Mouse (Mus musculus) kidney, embryonic 14.5 days (tissue): ENCODE data around the gene Sctr. TPM values are rescaled to one million over a fixed set of nuclear protein-coding genes. Genes with fewer than 3 reads are reported as not detected.
A peak's percentile ranks its signal among the peaks of the same experiment; 100 is the strongest.
"Not testable (repeated sequence)": the region's sequence is repeated elsewhere in the genome, so short reads cannot be mapped to it uniquely, and the experiment has no call there.

ENCODE experiments used
- ATAC-seq: fragments of 200-750 bp; cut with Nextera tagmentation; 2 replicates; pipeline ENCODE4 v1.8.0; 2017; ENCODE audit warnings: moderate number of reproducible peaks, mild to moderate bottlenecking, moderate TSS enrichment, moderate library complexity; ENCODE audit not compliant: low FRiP score, low TSS enrichment
- H3K27ac ChIP-seq: fragments of 300-500 bp; sonication (generic); 2 replicates; pipeline ENCODE4 v1.5.1; 2014; ENCODE audit warnings: low read depth, mild to moderate bottlenecking, low read length, moderate library complexity, mixed read lengths
- H3K27me3 ChIP-seq: fragments of 300-500 bp; sonication (generic); 2 replicates; pipeline ENCODE4 v1.6.1; 2014; ENCODE audit warnings: mild to moderate bottlenecking, low read length; ENCODE audit not compliant: control insufficient read depth, insufficient read depth
- H3K36me3 ChIP-seq: fragments of 300-500 bp; sonication (generic); 2 replicates; pipeline ENCODE4 v1.6.1; 2014; ENCODE audit warnings: low read length, mixed read lengths; ENCODE audit not compliant: control insufficient read depth, insufficient read depth
- H3K4me1 ChIP-seq: fragments of 300-500 bp; sonication (generic); 2 replicates; pipeline ENCODE4 v1.6.1; 2014; ENCODE audit warnings: low read length, mixed read lengths; ENCODE audit not compliant: control insufficient read depth, insufficient read depth
- H3K4me2 ChIP-seq: fragments of 300-500 bp; sonication (generic); replicated peaks from 2 replicates; pipeline ENCODE4 v1.6.1; 2014; ENCODE audit warnings: low read depth, mild to moderate bottlenecking, low read length
- H3K4me3 ChIP-seq: fragments of 300-500 bp; sonication (generic); 2 replicates; pipeline ENCODE4 v1.5.1; 2014; ENCODE audit warnings: mild to moderate bottlenecking, low read length
- H3K9ac ChIP-seq: fragments of 300-500 bp; sonication (generic); 2 replicates; pipeline ENCODE4 v1.6.1; 2014; ENCODE audit warnings: low read depth, mild to moderate bottlenecking, low read length, moderate library complexity
- H3K9me3 ChIP-seq: fragments of 300-500 bp; sonication (generic); 2 replicates; pipeline ENCODE4 v1.6.1; 2016; ENCODE audit warnings: low read length; ENCODE audit not compliant: control insufficient read depth
- WGBS: fragments of 180-500 bp; shearing (Covaris S2); extraction: QIAGEN DNeasy Blood & Tissue Kit; methylation state at CpG from one replicate; pipeline ENCODE4 v1.1.7; 2014; 5-methylcytosine and 5-hydroxymethylcytosine counted together
- polyA plus RNA-seq: library from polyadenylated mRNA; unstranded; fragments of >200 nt; fragmentation: Nextera tagmentation; extraction: Ambion mirVana; gene quantifications from 2 replicates; pipeline ENCODE4 v1.2.1, GENCODE M21; 2014

Sctr gene
- polyA plus RNA-seq, 1 experiment from 2014 or later = 0.34 TPM

GRCm38 (mm10) chr1:120082957-120083585, 76.4 kb downstream of the Sctr start:
- Histone ChIP-seq H3K27ac (no peak overlapping the region), H3K36me3 (no peaks in the 10 kb centered on the region), H3K9me3 (no peaks in the 10 kb centered on the region), H3K9ac (no peak overlapping the region), H3K4me3 (no peak overlapping the region), H3K4me1 (0 out of 2 replicates have a peak, but pooled peaks cover 7% of the 10 kb centered on the region), H3K27me3 (no peaks in the 10 kb centered on the region), H3K4me2 (peak overlapping the region; percentile 21; the same call in 1 of the 2 replicates)
- 25% methylated on average over 7 of the region's 7 CpGs for WGBS
- peak; percentile 66 for ATAC-seq

- no peaks in the 10 kb centered on the region for H3K36me3 ChIP-seq
- H3K4me3 ChIP-seq = no peak overlapping the region
- H3K27me3 ChIP-seq = no peaks in the 10 kb centered on the region
- no peak overlapping the region for H3K27ac ChIP-seq
- ATAC-seq = no peak
- H3K9ac ChIP-seq = no peak overlapping the region
- 0 out of 2 replicates have a peak, but pooled peaks cover 7% of the 10 kb centered on the region for H3K4me1 ChIP-seq
- no peak overlapping the region for H3K4me2 ChIP-seq
- WGBS = 58% methylated on average over 5 of the region's 5 CpGs
- no peaks in the 10 kb centered on the region for H3K9me3 ChIP-seq
Observed at GRCm38 (mm10) chr1:120083921-120084517, 77.3 kb downstream of the Sctr start.

GRCm38 (mm10) chr1:120085696-120086095, 79.0 kb downstream of the Sctr start:
- H3K4me2 ChIP-seq = no peak overlapping the region
- H3K9me3 ChIP-seq = no peaks in the 10 kb centered on the region
- H3K9ac ChIP-seq = no peak overlapping the region
- no peak overlapping the region for H3K4me3 ChIP-seq
- ATAC-seq = no peak
- H3K27me3 ChIP-seq = no peaks in the 10 kb centered on the region
- 0 out of 2 replicates have a peak, but pooled peaks cover 7% of the 10 kb centered on the region for H3K4me1 ChIP-seq
- 63% methylated on average over 3 of the region's 3 CpGs for WGBS
- no peaks in the 10 kb centered on the region for H3K36me3 ChIP-seq
- no peak overlapping the region for H3K27ac ChIP-seq

GRCm38 (mm10) chr1:120086644-120087043, 80.0 kb downstream of the Sctr start:
- Histone ChIP-seq H3K9ac (no peak overlapping the region), H3K27me3 (no peaks in the 10 kb centered on the region), H3K36me3 (no peaks in the 10 kb centered on the region), H3K27ac (no peak overlapping the region), H3K9me3 (no peaks in the 10 kb centered on the region), H3K4me2 (no peak overlapping the region), H3K4me3 (no peak overlapping the region), H3K4me1 (0 out of 2 replicates have a peak, but pooled peaks cover 7% of the 10 kb centered on the region)
- 70% methylated on average over 13 of the region's 13 CpGs for WGBS
- no peak for ATAC-seq

GRCm38 (mm10) chr1:120089180-120089579, 82.5 kb downstream of the Sctr start:
- H3K36me3 ChIP-seq = no peaks in the 10 kb centered on the region
- no peak overlapping the region for H3K4me3 ChIP-seq
- WGBS = 16% methylated on average over 3 of the region's 5 CpGs
- no peak overlapping the region for H3K9ac ChIP-seq
- no peak overlapping the region for H3K4me2 ChIP-seq
- no peaks in the 10 kb centered on the region for H3K4me1 ChIP-seq
- H3K27ac ChIP-seq = no peak overlapping the region
- no peaks in the 10 kb centered on the region for H3K27me3 ChIP-seq
- 0 out of 2 replicates have a peak, but pooled peaks cover 3% of the 10 kb centered on the region for H3K9me3 ChIP-seq
- ATAC-seq = no peak

DNA sequence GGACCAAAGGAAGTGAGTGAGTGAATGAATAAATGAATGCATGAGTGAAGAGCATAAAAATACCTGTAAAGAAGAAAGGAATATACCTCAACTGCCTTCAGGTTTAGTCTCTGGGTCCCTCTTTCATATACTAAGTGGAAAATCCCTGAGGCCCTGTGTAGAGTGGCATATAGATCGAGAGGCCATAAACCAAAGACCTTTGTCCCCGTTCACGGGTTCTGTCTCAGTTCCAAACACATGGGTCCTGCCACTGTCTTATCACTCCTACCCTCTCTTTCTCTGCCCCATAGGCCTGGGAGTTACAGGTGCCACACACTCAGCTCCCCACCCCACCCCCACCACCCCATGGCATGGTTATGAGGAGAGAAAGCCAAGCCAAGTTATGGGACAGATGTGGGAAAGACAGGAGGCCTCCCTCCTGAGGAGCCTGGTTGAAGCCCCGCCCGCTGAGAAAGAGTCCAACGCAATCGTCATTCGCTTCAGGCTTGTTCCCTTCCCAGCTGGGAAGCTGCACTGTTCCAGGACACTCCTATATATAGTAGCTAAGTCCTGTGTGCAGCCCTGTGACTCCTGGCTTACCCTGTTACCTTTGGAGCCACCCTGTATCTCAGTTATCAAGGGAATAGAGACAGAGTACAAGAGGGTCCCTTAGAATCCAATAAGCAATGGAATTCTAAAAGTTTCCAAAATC, 84.3 kb downstream of the Sctr start:
- H3K27me3 ChIP-seq = no peaks in the 10 kb centered on the region
- WGBS = 84% methylated on average over 8 of the region's 8 CpGs
- H3K36me3 ChIP-seq = no peaks in the 10 kb centered on the region
- H3K4me3 ChIP-seq = no peak overlapping the region
- 0 out of 2 replicates have a peak, but pooled peaks cover 3% of the 10 kb centered on the region for H3K9me3 ChIP-seq
- H3K27ac ChIP-seq = no peak overlapping the region
- no peaks in the 10 kb centered on the region for H3K4me1 ChIP-seq
- no peak overlapping the region for H3K4me2 ChIP-seq
- no peak overlapping the region for H3K9ac ChIP-seq
- ATAC-seq = no peak

DNA sequence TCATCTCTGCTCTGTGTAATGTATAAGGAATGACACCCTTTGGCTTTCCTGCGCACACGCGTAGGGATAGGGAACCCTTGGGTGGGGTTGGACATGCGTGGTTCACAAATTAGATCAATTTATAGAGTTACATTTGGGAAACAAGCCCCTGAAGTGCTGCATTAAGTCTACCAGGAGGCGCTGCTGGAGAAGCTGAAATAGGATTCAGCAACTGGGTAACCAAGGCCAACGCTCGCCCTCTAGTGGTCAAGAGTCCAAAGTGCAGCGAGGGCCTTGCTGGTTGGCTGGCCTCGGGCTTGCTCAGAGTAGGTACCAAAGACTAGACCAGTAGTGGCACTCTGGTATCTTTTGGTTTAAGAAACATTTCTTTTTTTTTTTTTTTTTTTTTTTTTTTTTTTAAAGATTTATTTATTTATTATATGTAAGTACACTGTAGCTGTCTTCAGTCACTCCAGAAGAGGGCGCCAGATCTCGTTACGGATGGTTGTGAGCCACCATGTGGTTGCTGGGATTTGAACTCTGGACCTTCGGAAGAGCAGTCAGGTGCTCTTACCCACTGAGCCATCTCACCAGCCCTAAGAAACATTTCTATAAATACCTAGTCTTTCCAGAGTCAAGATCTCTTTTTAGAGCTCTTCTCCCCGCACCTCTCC, 86.9 kb downstream of the Sctr start:
- WGBS = 51% methylated on average over 11 of the region's 14 CpGs

DNA sequence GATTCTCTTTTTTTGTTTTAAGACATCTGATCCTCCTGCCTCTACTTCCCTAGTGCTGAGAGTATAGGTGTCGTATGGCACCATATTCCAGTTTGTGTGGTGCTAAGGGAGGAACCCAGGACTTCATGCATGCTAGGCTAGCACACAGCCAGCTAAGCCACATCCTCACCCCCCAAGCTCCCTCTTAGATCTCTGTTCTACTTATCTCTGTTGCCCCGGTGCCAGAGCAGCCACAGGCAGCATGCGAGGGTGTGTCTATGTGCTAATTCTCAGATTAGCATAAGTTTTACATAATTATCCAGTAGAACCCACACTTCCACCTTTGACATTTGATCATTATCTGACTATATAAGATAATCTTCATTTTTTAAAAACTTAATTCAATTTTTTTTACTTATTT, 88.2 kb downstream of the Sctr start:
- no peak for ATAC-seq
- H3K9ac ChIP-seq = no peak overlapping the region
- no peak overlapping the region for H3K27ac ChIP-seq
- no peak overlapping the region for H3K4me2 ChIP-seq
- H3K36me3 ChIP-seq = no peaks in the 10 kb centered on the region
- H3K27me3 ChIP-seq = no peaks in the 10 kb centered on the region
- 85% methylated on average over 3 of the region's 3 CpGs for WGBS
- 0 out of 2 replicates have a peak, but pooled peaks cover 3% of the 10 kb centered on the region for H3K9me3 ChIP-seq
- no peak overlapping the region for H3K4me3 ChIP-seq
- H3K4me1 ChIP-seq = no peaks in the 10 kb centered on the region

More for the DNA sequence above, 86.9 kb downstream of the Sctr start:
- H3K9me3 ChIP-seq, H3K4me1 ChIP-seq, H3K9ac ChIP-seq, H3K36me3 ChIP-seq, H3K27ac ChIP-seq, H3K4me3 ChIP-seq, H3K4me2 ChIP-seq, H3K27me3 ChIP-seq: not testable (repeated sequence)
- ATAC-seq = 0 out of 2 replicates have a peak, but pooled peaks have one; percentile 56
